ENCODE assay signal across 8 mouse cellular contexts in genomic region chr4:148951821-148952291, GRCm38 (mm10).
DNase-seq lines count a peak whose midpoint lies in the region; ATAC-seq and TF ChIP-seq lines count a peak whose summit lies in the region.

No protein-coding gene starts in this region.

- H3K9ac ChIP-seq in kidney, embryonic 14.5 days (ENCODE audit: low read depth, low read length): peak overlapping the region; percentile 34; the same call in 1 of the 2 replicates
- 0 out of 2 replicates have a peak overlapping the region, but pooled peaks have one; percentile 31 for H3K9ac ChIP-seq in limb, embryonic 14.5 days (ENCODE audit: low read depth, low read length, severe bottlenecking)

- 8% methylated on average over 39 of the region's 44 CpGs for WGBS in kidney, embryonic 14.5 days
- WGBS in limb, embryonic 14.5 days: 4% methylated on average over 28 of the region's 44 CpGs

- H3K4me1 ChIP-seq in kidney, embryonic 14.5 days (ENCODE audit: control insufficient read depth, insufficient read depth, low read length): peaks cover 47% of the 10 kb centered on the region
- H3K4me1 ChIP-seq in limb, embryonic 14.5 days (ENCODE audit: control insufficient read depth, insufficient read depth, low read length): peaks cover 26% of the 10 kb centered on the region

- H3K4me2 ChIP-seq in kidney, embryonic 14.5 days (replicated peaks; ENCODE audit: low read depth, low read length): peak overlapping the region; percentile 51
- H3K4me2 ChIP-seq in limb, embryonic 14.5 days (replicated peaks; ENCODE audit: low read depth, low read length, severe bottlenecking): peak overlapping the region; percentile 58

- no peaks in the 10 kb centered on the region for H3K36me3 ChIP-seq in kidney, embryonic 14.5 days (ENCODE audit: control insufficient read depth, insufficient read depth, low read length)
- no peaks in the 10 kb centered on the region for H3K36me3 ChIP-seq in limb, embryonic 14.5 days (ENCODE audit: control insufficient read depth, insufficient read depth, low read length)

- H3K4me3 ChIP-seq in kidney, embryonic 14.5 days (ENCODE audit: low read length): peak overlapping the region; percentile 36
- peak overlapping the region; percentile 32 for H3K4me3 ChIP-seq in limb, embryonic 14.5 days (replicated peaks; ENCODE audit: low read length)

- TF ChIP-seq POLR2A in limb, embryonic 14.5 days (IDR thresholded peaks at IDR 0.05; ENCODE audit: borderline replicate concordance, extremely low read depth, insufficient read depth, insufficient read length): no peak

- no peak for DNase-seq in kidney, postnatal 25 days
- peak; percentile 79 for DNase-seq in adrenal gland, postnatal 14 days
- DNase-seq in limb, embryonic 14.5 days (ENCODE audit: low spot score): no peak
- peak; percentile 50 to 58 for DNase-seq in right cerebral cortex, adult 2 months (ENCODE audit: low spot score in 2 of 2)
- no peak for DNase-seq in yolk sac, embryonic 10.5 days (ENCODE audit: low spot score)
- DNase-seq in gastrocnemius, postnatal 4 days (ENCODE audit: low spot score in 2 of 2): no peak

- H3K27me3 ChIP-seq in kidney, embryonic 14.5 days (ENCODE audit: control insufficient read depth, insufficient read depth, low read length): peaks cover 34% of the 10 kb centered on the region
- H3K27me3 ChIP-seq in limb, embryonic 14.5 days (ENCODE audit: control insufficient read depth, insufficient read depth, low read length): peaks cover 68% of the 10 kb centered on the region

- no peaks in the 10 kb centered on the region for H3K9me3 ChIP-seq in kidney, embryonic 14.5 days (ENCODE audit: control insufficient read depth, low read length)
- H3K9me3 ChIP-seq in limb, embryonic 14.5 days (ENCODE audit: control insufficient read depth, low read length): no peaks in the 10 kb centered on the region

- no peak overlapping the region for H3K27ac ChIP-seq in kidney, embryonic 14.5 days (ENCODE audit: low read depth, low read length)
- no peak overlapping the region for H3K27ac ChIP-seq in limb, embryonic 14.5 days (replicated peaks; ENCODE audit: low read depth, low read length)

- 0 out of 2 replicates have a peak, but pooled peaks have one; percentile 11 for ATAC-seq in kidney, embryonic 14.5 days (ENCODE audit: low FRiP score, low TSS enrichment)
- peak; percentile 48 for ATAC-seq in frontal cortex, adult (ENCODE audit: low TSS enrichment)
- ATAC-seq in limb, embryonic 14.5 days (ENCODE audit: low FRiP score, low read depth): no peak

Comparison
In these comparisons a context has a peak if more than half of its experiments do, and no peak if none do; other contexts are left out.
1. DNase-seq: peak in adrenal gland, postnatal 14 days (single experiment) and right cerebral cortex, adult 2 months (2 of 2); none in kidney, postnatal 25 days (0 of 2), limb, embryonic 14.5 days (single experiment), yolk sac, embryonic 10.5 days (single experiment) and gastrocnemius, postnatal 4 days (0 of 2).